Mouse (Mus musculus) gastrocnemius, postnatal 14 days (tissue): ENCODE results near the gene March6. TPM values are rescaled to one million over a fixed set of nuclear protein-coding genes. Genes with fewer than 3 reads are reported as not detected.

Source experiments
- DNase-seq: peaks from one replicate; pipeline ENCODE4 v3.0.0; 2021; ENCODE audit warnings: mixed read lengths
- intact Hi-C: fragments of 180-260 bp; cut with DNase I; formaldehyde crosslinking; loops from one replicate; pipeline ENCODE4 v1.15.1; 2025; ENCODE audit warnings: low total_unique reads
- long read RNA-seq, 2 experiments: library from polyadenylated mRNA; stranded (forward); transcript quantifications; one replicate each; pipeline ENCODE4 v2.0.0; 2021
- total RNA-seq, 2 experiments: library from RNA; stranded (reverse); gene quantifications; 2 replicates each; pipeline ENCODE4 v1.2.3; 2021

The March6 gene
- 10 to 100 TPM; 71.2 to 77.3 TPM for total RNA-seq
- long read RNA-seq, experiment 1, full-length matches to known transcripts, result 12 of 22 reads
- long read RNA-seq, experiment 1, partial matches to known transcripts, result 8 of 22 reads
- long read RNA-seq, experiment 1, other reads (novel, unspliced or antisense), result 2 of 22 reads
- long read RNA-seq, experiment 2, full-length matches to known transcripts, result 16 of 27 reads
- long read RNA-seq, experiment 2, partial matches to known transcripts, result 6 of 27 reads
- long read RNA-seq, experiment 2, other reads (novel, unspliced or antisense), result 5 of 27 reads

- intact Hi-C loops, result no loop called here
- DNase-seq, result peak; percentile 91
These were observed at the start of gene March6 for GRCm38 (mm10) chr15:31530659-31531445. Gene March6 (minus strand): TSS chr15:31531053.

GRCm38 (mm10) chr15:31576076-31576475 lies 45.2 kb upstream of the March6 start:
- DNase-seq, result no peak
- intact Hi-C loops, result no loop called here

GRCm38 (mm10) chr15:31573692-31574091 lies 42.8 kb upstream of the March6 start:
- intact Hi-C loops, result no loop called here
- DNase-seq, result no peak

GRCm38 (mm10) chr15:31573287-31573686 lies 42.4 kb upstream of the March6 start:
- intact Hi-C loops, result no loop called here
- no peak for DNase-seq

GRCm38 (mm10) chr15:31571906-31572722 lies 41.3 kb upstream of the March6 start:
- intact Hi-C loops, result no loop called here
- DNase-seq, result peak; percentile 29

GRCm38 (mm10) chr15:31570959-31571358 lies 40.1 kb upstream of the March6 start:
- intact Hi-C loops, result no loop called here
- DNase-seq, result no peak

GRCm38 (mm10) chr15:31569325-31570022 lies 38.6 kb upstream of the March6 start:
- DNase-seq, result peak; percentile 52
- intact Hi-C loops, result no loop called here

- intact Hi-C loops, result no loop called here
- DNase-seq, result peak; percentile 62
These were observed 37.7 kb upstream of the March6 start for GRCm38 (mm10) chr15:31568581-31568996.

- no peak for DNase-seq
- intact Hi-C loops, result no loop called here
These were observed 36.6 kb upstream of the March6 start for GRCm38 (mm10) chr15:31567431-31567830.

- intact Hi-C loops, result no loop called here
These were observed 34.9 kb upstream of the March6 start for GRCm38 (mm10) chr15:31565786-31566185.

GRCm38 (mm10) chr15:31565184-31565583 lies 34.3 kb upstream of the March6 start, which contains the start of gene Cmbl:
Gene Cmbl (plus strand): TSS chr15:31565389.
- intact Hi-C loops, result no loop called here
- DNase-seq, result no peak

More at GRCm38 (mm10) chr15:31565786-31566185, 34.9 kb upstream of the March6 start:
- DNase-seq, result no peak

GRCm38 (mm10) chr15:31563577-31564546 lies 33.0 kb upstream of the March6 start:
- no peak for DNase-seq
- intact Hi-C loops, result no loop called here

- intact Hi-C loops, result no loop called here
- no peak for DNase-seq
These were observed 32.0 kb upstream of the March6 start for GRCm38 (mm10) chr15:31562847-31563246.

GRCm38 (mm10) chr15:31561976-31562375 lies 31.1 kb upstream of the March6 start:
- DNase-seq, result no peak
- intact Hi-C loops, result no loop called here

- no peak for DNase-seq
- intact Hi-C loops, result no loop called here
These were observed 30.5 kb upstream of the March6 start for GRCm38 (mm10) chr15:31561390-31561789.

- intact Hi-C loops, result no loop called here
- no peak for DNase-seq
These were observed 24.0 kb upstream of the March6 start for GRCm38 (mm10) chr15:31554855-31555254.

GRCm38 (mm10) chr15:31550381-31550780 lies 19.5 kb upstream of the March6 start:
- DNase-seq, result no peak
- intact Hi-C loops, result no loop called here

- no peak for DNase-seq
- intact Hi-C loops, result no loop called here
These were observed 16.6 kb upstream of the March6 start for GRCm38 (mm10) chr15:31547421-31547820.
